Mouse (Mus musculus): ENCODE data around the gene Trmt112. TPM values are rescaled to one million over a fixed set of nuclear protein-coding genes. Genes with fewer than 3 reads are reported as not detected.

Gene Trmt112
- total RNA-seq, 2 experiments from 2014 or later: 149 to 256 TPM

GRCm38 (mm10) chr19:6924461-6925306 lies 15.2 kb downstream of the Trmt112 start:
- peak; percentile 18; the same call in 1 of the 2 replicates for ATAC-seq (replicated peaks; ENCODE audit: poor library complexity)

GRCm38 (mm10) chr19:6925307-6925573 lies 15.7 kb downstream of the Trmt112 start, which contains the start of gene Catsperz:
Catsperz (minus strand) TSS chr19:6925380.
- no peak for ATAC-seq (replicated peaks; ENCODE audit: poor library complexity)

- no peak for ATAC-seq (replicated peaks; ENCODE audit: poor library complexity)
Measured at GRCm38 (mm10) chr19:6925611-6926329, 16.3 kb downstream of the Trmt112 start.

- ATAC-seq (replicated peaks; ENCODE audit: poor library complexity): no peak
Measured at GRCm38 (mm10) chr19:6926559-6927255, 17.2 kb downstream of the Trmt112 start.

- no peak for ATAC-seq (replicated peaks; ENCODE audit: poor library complexity)
Measured at GRCm38 (mm10) chr19:6928080-6928479, 18.6 kb downstream of the Trmt112 start.

GRCm38 (mm10) chr19:6931002-6931401 lies 21.5 kb downstream of the Trmt112 start:
- no peak for ATAC-seq (replicated peaks; ENCODE audit: poor library complexity)

- no peak for ATAC-seq (replicated peaks; ENCODE audit: poor library complexity)
Measured at GRCm38 (mm10) chr19:6932018-6932417, 22.5 kb downstream of the Trmt112 start.

GRCm38 (mm10) chr19:6933102-6933435 lies 23.6 kb downstream of the Trmt112 start:
- no peak for ATAC-seq (replicated peaks; ENCODE audit: poor library complexity)

GRCm38 (mm10) chr19:6933436-6934194 lies 24.1 kb downstream of the Trmt112 start:
- peak; percentile 76 for ATAC-seq (replicated peaks; ENCODE audit: poor library complexity)

- ATAC-seq (replicated peaks; ENCODE audit: poor library complexity): no peak
Measured at GRCm38 (mm10) chr19:6934195-6934977, 24.9 kb downstream of the Trmt112 start, which contains the start of gene Kcnk4. Kcnk4 (minus strand) TSS chr19:6934515.

- peak; percentile 53; the same call in 1 of the 2 replicates for ATAC-seq (replicated peaks; ENCODE audit: poor library complexity)
Measured at GRCm38 (mm10) chr19:6936299-6936698, 26.8 kb downstream of the Trmt112 start.

GRCm38 (mm10) chr19:6937541-6938465 lies 28.3 kb downstream of the Trmt112 start:
- ATAC-seq (replicated peaks; ENCODE audit: poor library complexity): no peak

GRCm38 (mm10) chr19:6939106-6940002 lies 29.9 kb downstream of the Trmt112 start:
- ATAC-seq (replicated peaks; ENCODE audit: poor library complexity): no peak

GRCm38 (mm10) chr19:6940396-6941351 lies 31.2 kb downstream of the Trmt112 start:
- no peak for ATAC-seq (replicated peaks; ENCODE audit: poor library complexity)

GRCm38 (mm10) chr19:6941372-6942248 lies 32.1 kb downstream of the Trmt112 start, which contains the start of gene Bad:
Bad (plus strand) TSS chr19:6941861.
- peak; percentile 84 for ATAC-seq (replicated peaks; ENCODE audit: poor library complexity)

- ATAC-seq (replicated peaks; ENCODE audit: poor library complexity): peak; percentile 77
Measured at GRCm38 (mm10) chr19:6942249-6942691, 32.8 kb downstream of the Trmt112 start, which contains the start of gene Gpr137. Gpr137 (minus strand) TSS chr19:6942480.

All from megakaryocyte progenitor cell, adult 5-6 weeks (primary cell).